Mouse (Mus musculus): ENCODE results near the gene Exoc2. TPM values are rescaled to one million over a fixed set of nuclear protein-coding genes. Genes with fewer than 3 reads are reported as not detected.
A peak's percentile ranks its signal among the peaks of the same experiment; 100 is the strongest.

The Exoc2 gene
- polyA plus RNA-seq, 1 experiment = 10.4 TPM

GRCm38 (mm10) chr13:30985275-30985597 is 11.3 kb upstream of the Exoc2 start:
- peak overlapping the region; percentile 61 for H3K4me3 ChIP-seq (replicated peaks; ENCODE audit: control insufficient read depth, low read depth, low read length)
- H3K4me1 ChIP-seq (ENCODE audit: control insufficient read depth, insufficient read depth, low read length) = no peaks in the 10 kb centered on the region; the same call in 1 of the 2 replicates
- WGBS = 41% methylated on average over 13 of the region's 13 CpGs
- no peak overlapping the region for H3K27ac ChIP-seq (ENCODE audit: control insufficient read depth, insufficient read depth, low read depth, low read length, poor library complexity)
- no peak for TF ChIP-seq CTCF (IDR thresholded peaks at IDR 0.05; ENCODE audit: control insufficient read depth, insufficient read depth, low read length)
- TF ChIP-seq POLR2A (IDR thresholded peaks at IDR 0.05; ENCODE audit: borderline replicate concordance, control insufficient read depth, low read depth, low read length) = no peak

- Histone ChIP-seq H3K27ac (ENCODE audit: control insufficient read depth, insufficient read depth, low read depth, low read length, poor library complexity) (no peak overlapping the region), H3K4me1 (ENCODE audit: control insufficient read depth, insufficient read depth, low read length) (no peaks in the 10 kb centered on the region), H3K4me3 (replicated peaks; ENCODE audit: control insufficient read depth, low read depth, low read length) (no peak overlapping the region)
- TF ChIP-seq CTCF (IDR thresholded peaks at IDR 0.05; ENCODE audit: control insufficient read depth, insufficient read depth, low read length) (peak; percentile 79), POLR2A (IDR thresholded peaks at IDR 0.05; ENCODE audit: borderline replicate concordance, control insufficient read depth, low read depth, low read length) (no peak)
- WGBS = 33% methylated on average over 1 of the region's 1 CpGs
Observed at GRCm38 (mm10) chr13:30981666-30982065, 7.8 kb upstream of the Exoc2 start.

- H3K27ac ChIP-seq (ENCODE audit: control insufficient read depth, insufficient read depth, low read depth, low read length, poor library complexity) = no peak overlapping the region
- H3K4me3 ChIP-seq (replicated peaks; ENCODE audit: control insufficient read depth, low read depth, low read length) = no peak overlapping the region
- no peaks in the 10 kb centered on the region for H3K4me1 ChIP-seq (ENCODE audit: control insufficient read depth, insufficient read depth, low read length)
- TF ChIP-seq CTCF (IDR thresholded peaks at IDR 0.05; ENCODE audit: control insufficient read depth, insufficient read depth, low read length) (no peak), POLR2A (IDR thresholded peaks at IDR 0.05; ENCODE audit: borderline replicate concordance, control insufficient read depth, low read depth, low read length) (no peak)
- 83% methylated on average over 4 of the region's 4 CpGs for WGBS
Observed at GRCm38 (mm10) chr13:30978224-30978623, 4.3 kb upstream of the Exoc2 start.

DNA sequence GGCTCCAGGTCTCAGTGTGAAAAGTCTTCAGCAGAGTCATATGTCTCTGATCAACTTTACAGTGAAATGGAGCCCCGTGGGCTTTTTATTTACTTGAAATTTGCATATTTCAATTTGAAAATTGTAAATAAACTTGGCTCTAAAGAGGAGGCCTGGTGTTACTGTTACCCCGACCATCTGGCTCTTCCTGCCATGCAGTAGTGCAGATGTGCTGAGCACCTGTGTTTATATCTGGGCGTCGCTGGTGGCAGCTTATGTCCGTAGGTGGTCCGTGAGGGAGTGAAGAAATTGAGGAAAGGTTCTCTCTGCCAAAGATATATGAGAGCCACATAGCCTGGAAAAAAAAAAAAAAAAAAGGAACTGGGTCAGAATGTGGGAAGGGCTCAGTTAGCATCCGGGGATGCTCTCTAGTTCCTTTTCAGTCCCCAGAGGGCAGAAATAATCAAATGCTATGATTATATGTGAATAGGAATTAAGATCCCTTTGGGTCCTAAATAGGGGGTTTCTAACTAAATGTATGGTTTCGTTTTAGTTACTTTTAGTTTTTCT is 2.7 kb upstream of the Exoc2 start:
- TF ChIP-seq POLR2A (IDR thresholded peaks at IDR 0.05; ENCODE audit: borderline replicate concordance, control insufficient read depth, low read depth, low read length) = no peak
- no peak for TF ChIP-seq CTCF (IDR thresholded peaks at IDR 0.05; ENCODE audit: control insufficient read depth, insufficient read depth, low read length)
- Histone ChIP-seq H3K4me3 (replicated peaks; ENCODE audit: control insufficient read depth, low read depth, low read length) (no peak overlapping the region), H3K27ac (ENCODE audit: control insufficient read depth, insufficient read depth, low read depth, low read length, poor library complexity) (no peak overlapping the region), H3K4me1 (ENCODE audit: control insufficient read depth, insufficient read depth, low read length) (peaks cover 1% of the 10 kb centered on the region; the same call in 1 of the 2 replicates)
- 51% methylated on average over 8 of the region's 8 CpGs for WGBS

- 31% methylated on average over 5 of the region's 5 CpGs for WGBS
- TF ChIP-seq CTCF (IDR thresholded peaks at IDR 0.05; ENCODE audit: control insufficient read depth, insufficient read depth, low read length) (no peak), POLR2A (IDR thresholded peaks at IDR 0.05; ENCODE audit: borderline replicate concordance, control insufficient read depth, low read depth, low read length) (no peak)
- Histone ChIP-seq H3K4me1 (ENCODE audit: control insufficient read depth, insufficient read depth, low read length) (peaks cover 5% of the 10 kb centered on the region; the same call in 1 of the 2 replicates), H3K27ac (ENCODE audit: control insufficient read depth, insufficient read depth, low read depth, low read length, poor library complexity) (peak overlapping the region; percentile 91; the same call in 1 of the 2 replicates), H3K4me3 (replicated peaks; ENCODE audit: control insufficient read depth, low read depth, low read length) (peak overlapping the region; percentile 93)
Observed at GRCm38 (mm10) chr13:30974247-30974630, 346 bp upstream of the Exoc2 start.

GRCm38 (mm10) chr13:30972102-30972501 is 1.8 kb downstream of the Exoc2 start:
- TF ChIP-seq POLR2A (IDR thresholded peaks at IDR 0.05; ENCODE audit: borderline replicate concordance, control insufficient read depth, low read depth, low read length) (no peak), CTCF (IDR thresholded peaks at IDR 0.05; ENCODE audit: control insufficient read depth, insufficient read depth, low read length) (peak; percentile 11; the same call in 1 of the 2 replicates)
- Histone ChIP-seq H3K4me1 (ENCODE audit: control insufficient read depth, insufficient read depth, low read length) (peaks cover 5% of the 10 kb centered on the region; the same call in 1 of the 2 replicates), H3K27ac (ENCODE audit: control insufficient read depth, insufficient read depth, low read depth, low read length, poor library complexity) (no peak overlapping the region), H3K4me3 (replicated peaks; ENCODE audit: control insufficient read depth, low read depth, low read length) (peak overlapping the region; percentile 22)
- 4% methylated on average over 2 of the region's 2 CpGs for WGBS

GRCm38 (mm10) chr13:30971047-30971446 is 2.8 kb downstream of the Exoc2 start:
- 9% methylated on average over 3 of the region's 3 CpGs for WGBS
- Histone ChIP-seq H3K27ac (ENCODE audit: control insufficient read depth, insufficient read depth, low read depth, low read length, poor library complexity) (no peak overlapping the region), H3K4me1 (ENCODE audit: control insufficient read depth, insufficient read depth, low read length) (peaks cover 5% of the 10 kb centered on the region; the same call in 1 of the 2 replicates), H3K4me3 (replicated peaks; ENCODE audit: control insufficient read depth, low read depth, low read length) (no peak overlapping the region)
- TF ChIP-seq POLR2A (IDR thresholded peaks at IDR 0.05; ENCODE audit: borderline replicate concordance, control insufficient read depth, low read depth, low read length) (no peak), CTCF (IDR thresholded peaks at IDR 0.05; ENCODE audit: control insufficient read depth, insufficient read depth, low read length) (no peak)

- TF ChIP-seq POLR2A (IDR thresholded peaks at IDR 0.05; ENCODE audit: borderline replicate concordance, control insufficient read depth, low read depth, low read length) = no peak
- Histone ChIP-seq H3K4me3 (replicated peaks; ENCODE audit: control insufficient read depth, low read depth, low read length) (no peak overlapping the region), H3K27ac (ENCODE audit: control insufficient read depth, insufficient read depth, low read depth, low read length, poor library complexity) (no peak overlapping the region), H3K4me1 (ENCODE audit: control insufficient read depth, insufficient read depth, low read length) (peaks cover 5% of the 10 kb centered on the region; the same call in 1 of the 2 replicates)
- 71% methylated on average over 4 of the region's 4 CpGs for WGBS
Observed at GRCm38 (mm10) chr13:30968311-30968710, 5.6 kb downstream of the Exoc2 start.

- Histone ChIP-seq H3K4me1 (ENCODE audit: control insufficient read depth, insufficient read depth, low read length) (peaks cover 4% of the 10 kb centered on the region; the same call in 1 of the 2 replicates), H3K27ac (ENCODE audit: control insufficient read depth, insufficient read depth, low read depth, low read length, poor library complexity) (no peak overlapping the region), H3K4me3 (replicated peaks; ENCODE audit: control insufficient read depth, low read depth, low read length) (no peak overlapping the region)
- WGBS = 85% methylated on average over 10 of the region's 10 CpGs
- TF ChIP-seq CTCF (IDR thresholded peaks at IDR 0.05; ENCODE audit: control insufficient read depth, insufficient read depth, low read length) = no peak
- no peak for TF ChIP-seq POLR2A (IDR thresholded peaks at IDR 0.05; ENCODE audit: borderline replicate concordance, control insufficient read depth, low read depth, low read length)
Observed at GRCm38 (mm10) chr13:30966507-30966911, 7.4 kb downstream of the Exoc2 start.

Measured in bone marrow, adult 2 months (tissue).